Mouse (Mus musculus) urinary bladder, postnatal 10 days (tissue): ENCODE data around the gene Adamtsl3.

Experiments
- DNase-seq: peaks from one replicate; pipeline ENCODE4 v3.0.0; 2022; ENCODE audit warnings: low spot score

The Adamtsl3 gene

GRCm38 (mm10) chr7:82422561-82422960 is 87.1 kb downstream of the Adamtsl3 start:
- no peak for DNase-seq

DNA sequence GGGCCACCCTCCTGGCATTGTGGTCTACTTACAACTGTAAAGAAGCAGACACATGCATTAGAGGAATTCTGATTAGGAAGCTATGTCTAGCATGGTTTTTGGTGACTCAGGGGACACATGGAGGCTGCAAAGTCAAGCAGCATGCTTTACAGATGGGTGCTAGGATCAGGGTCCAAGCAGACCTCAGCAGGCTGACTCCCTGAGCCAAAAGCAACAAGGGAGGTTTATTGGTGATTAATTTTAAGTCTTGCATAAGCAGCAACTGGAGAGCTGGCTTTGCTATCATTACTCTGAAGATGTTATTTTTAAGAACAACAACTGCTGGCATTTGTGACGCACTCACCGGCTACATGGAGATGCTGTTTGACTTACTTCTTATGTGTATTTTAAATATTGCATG is 88.1 kb downstream of the Adamtsl3 start:
- DNase-seq: no peak

DNA sequence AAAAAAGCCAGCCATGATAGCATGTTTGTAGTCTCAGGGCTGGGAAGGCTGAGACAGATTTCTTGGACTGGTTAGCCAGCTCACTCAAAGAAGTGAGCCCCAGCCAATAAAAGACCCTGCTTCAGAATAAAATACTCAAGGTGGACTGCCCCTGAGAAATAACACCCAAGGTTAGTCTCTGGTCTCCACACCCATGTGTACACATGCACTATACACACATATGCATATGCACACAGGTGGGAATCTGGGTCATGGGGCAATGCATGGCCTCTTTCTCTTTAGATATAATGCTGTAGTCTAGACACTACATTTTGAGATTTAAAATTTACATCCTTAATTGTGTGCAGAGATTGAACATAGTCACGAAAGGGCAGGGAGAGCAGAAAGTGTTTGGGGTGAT is 88.8 kb downstream of the Adamtsl3 start:
- no peak for DNase-seq

DNA sequence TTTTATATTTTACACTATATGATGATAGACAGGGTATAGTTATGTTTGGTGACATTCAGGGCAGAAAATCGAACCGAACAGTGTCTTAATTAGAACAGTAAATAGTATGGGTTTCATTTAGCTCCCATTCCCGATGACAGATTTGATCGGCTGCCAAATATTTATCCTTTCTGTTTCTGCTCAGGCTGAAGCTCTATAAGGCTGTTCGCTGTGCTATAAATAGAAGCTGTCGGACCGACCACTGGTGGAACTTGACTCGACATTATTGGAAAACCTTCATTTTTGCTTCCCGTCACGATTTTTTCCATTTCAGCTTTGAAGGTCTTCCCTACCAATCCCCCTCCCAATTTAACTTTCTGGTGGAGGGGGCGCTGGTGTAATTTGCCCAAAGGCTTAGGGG is 89.9 kb downstream of the Adamtsl3 start:
- DNase-seq: no peak

DNA sequence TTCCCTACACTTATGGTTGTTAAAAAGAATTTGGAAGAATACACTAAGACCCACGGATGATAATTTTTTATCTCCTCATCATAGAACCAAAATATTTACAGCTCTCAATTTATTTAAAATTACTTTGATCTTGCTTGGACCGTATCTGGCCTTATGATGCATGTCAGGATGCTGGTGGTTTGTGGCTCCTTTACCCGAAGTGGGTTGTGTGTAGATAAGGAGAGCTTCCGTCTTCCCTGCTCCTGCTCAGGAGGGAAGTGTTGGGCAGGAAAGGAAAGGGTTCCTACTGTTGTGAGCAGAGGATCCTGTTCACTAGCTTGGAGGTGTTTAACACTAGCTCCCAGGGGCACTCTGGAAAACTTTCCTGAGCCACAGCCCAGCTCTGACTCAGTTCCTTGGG is 94.0 kb downstream of the Adamtsl3 start:
- no peak for DNase-seq

GRCm38 (mm10) chr7:82431572-82431971 is 96.1 kb downstream of the Adamtsl3 start:
- DNase-seq: no peak

DNA sequence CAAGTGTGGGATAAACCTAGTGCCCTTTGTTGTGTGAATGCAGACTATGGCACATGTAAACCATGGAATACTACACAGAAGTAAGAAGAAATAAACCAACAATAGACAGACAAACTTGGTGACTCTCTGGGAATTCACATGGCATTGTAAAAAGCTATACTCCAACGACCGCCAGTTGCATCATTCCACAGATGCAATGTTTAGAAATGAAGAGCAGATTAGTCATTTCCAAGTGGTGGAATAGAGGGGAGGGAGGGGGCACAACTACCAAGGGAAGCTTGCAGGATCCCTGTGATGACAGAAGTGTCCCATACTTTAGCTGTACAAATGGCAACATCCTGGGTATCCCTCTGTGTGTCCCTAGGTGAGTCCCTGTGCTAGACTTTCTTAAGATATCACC is 97.7 kb downstream of the Adamtsl3 start:
- no peak for DNase-seq

DNA sequence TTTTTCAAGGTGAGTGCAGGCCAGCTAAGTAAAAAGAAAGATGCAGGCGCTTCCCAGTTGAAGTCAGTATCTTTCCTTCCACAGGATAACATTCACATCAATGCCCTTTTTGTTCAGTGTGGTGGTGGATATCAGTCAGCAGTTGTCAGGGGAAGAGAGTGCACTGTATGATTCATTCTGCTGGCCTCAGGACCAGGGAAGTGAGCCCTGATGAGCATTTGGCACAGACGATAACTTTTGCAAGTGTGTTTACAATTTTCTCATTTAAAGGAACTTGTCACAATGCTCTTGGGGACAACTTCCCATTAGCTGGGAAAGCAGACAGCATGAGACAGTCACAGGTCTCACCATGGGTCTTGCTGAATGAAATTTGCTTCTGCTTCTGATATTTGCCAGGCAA is 122.9 kb downstream of the Adamtsl3 start:
- DNase-seq: no peak

DNA sequence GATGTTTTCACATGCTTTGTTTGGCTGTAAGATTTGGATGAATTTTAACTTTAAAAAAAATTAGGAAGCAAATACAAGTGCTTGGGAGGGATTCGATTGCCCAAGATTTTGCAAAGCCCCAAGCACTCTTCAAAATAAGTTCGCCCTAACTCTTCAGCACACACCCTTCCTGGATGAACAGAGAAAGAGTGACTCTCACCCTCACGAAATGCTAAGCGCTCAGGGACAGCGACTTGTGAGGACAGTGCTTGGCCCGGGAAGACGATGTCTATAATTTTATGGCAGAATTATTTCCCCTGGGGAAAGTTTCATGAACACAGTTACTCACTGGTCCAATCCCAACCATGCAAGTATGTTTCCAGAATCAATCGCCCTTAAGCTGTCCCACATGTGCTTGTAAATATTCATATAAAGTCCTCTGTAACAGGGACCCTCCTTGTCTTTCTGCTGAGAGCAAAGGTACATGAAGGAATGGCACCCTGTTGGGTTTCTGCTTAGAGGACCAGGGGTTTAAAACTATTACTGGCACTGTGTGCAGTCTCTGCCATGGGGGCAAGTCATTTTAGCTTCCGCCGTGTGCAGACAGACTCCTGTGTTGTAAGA is 127.5 kb downstream of the Adamtsl3 start:
- DNase-seq: no peak

DNA sequence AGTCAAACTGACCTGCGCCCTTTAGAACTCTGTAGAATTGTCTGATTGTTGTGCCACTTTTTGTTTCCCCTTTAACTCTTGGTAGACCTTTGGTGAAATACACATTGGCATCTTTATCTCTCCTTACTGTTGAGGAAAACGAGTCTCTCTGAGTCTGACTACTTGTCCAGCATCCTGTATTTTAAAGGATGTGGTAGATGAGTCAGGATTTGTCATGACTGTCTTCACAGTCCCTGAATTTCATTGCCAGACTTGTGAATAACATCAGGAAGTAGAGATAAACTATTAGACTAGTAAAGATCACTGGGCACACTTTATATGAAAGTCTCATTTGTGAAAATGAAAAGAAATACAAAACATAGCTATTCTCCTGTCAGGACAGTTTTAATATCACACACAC is 128.9 kb downstream of the Adamtsl3 start:
- DNase-seq: no peak

DNA sequence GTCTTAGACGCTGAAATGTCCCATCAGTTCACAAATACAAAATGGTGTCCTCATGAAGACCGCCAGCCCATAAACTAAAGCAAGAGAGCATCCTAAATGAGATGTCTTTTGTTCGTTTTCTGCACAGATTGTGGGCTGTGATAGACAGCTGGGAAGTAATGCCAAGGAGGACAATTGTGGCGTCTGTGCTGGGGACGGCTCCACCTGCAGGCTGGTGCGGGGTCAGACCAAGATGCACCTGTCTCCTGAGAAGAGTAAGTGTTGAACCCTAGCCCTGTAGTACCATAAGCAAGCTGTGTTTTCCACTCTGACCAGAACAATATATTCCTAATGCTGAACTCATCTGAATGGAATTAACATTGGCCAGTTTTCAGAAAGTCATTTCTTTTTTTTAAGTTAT is 129.9 kb downstream of the Adamtsl3 start:
- no peak for DNase-seq

DNA sequence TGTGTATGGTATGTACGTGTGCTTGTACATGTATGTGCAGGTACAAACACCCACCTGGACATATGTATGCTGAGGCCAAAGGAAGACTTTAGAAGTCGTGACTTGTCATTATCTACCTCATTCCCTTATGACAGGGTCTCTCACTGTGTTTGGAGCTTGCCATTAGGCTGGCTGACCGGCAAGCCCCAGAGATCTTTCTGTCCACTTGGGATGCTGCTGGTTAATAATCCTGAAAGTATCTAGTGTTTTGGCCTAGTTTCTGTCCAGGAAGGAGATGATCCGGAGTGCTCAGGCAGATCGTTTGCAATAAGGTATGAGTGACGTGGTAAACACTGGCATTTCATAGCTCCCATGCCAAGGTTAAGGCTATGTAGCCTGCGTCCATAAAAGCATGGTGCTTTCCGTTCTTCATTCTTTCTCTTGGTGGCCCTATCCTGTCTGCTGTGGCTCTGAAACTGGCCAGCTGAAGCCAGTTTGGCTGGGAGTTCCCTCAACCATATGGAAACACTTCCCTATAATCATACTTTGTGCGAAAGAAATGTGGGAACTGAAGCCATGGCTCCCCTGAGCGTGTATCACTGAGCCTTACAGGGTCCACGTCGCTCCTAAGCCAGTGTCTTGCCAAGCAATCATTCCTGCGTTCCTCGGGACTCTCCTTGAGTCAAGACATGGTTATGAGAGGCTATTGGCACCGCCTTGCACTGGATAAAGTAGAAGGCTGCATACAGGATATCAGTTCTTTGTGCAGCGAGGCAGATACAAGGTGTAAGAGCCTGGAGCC is 141.1 kb downstream of the Adamtsl3 start:
- DNase-seq: no peak

DNA sequence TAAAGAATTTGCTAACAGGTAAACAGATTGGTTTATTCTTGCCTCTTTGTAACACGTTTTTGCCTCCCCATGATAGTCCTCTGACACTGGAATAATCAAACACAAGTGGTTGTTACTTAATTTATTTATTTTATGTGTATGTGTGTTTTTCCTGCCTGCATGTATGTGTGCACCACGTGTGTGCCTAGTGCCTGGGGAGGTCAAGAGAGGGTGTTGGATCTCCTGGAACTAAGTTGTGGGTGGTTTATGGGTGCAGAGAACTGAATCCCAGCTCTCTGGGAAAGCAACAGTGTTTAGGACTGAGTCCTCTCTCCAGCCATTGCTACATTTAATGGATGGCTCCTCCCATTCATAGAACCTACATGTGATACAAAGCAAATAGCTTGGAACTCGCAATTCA is 143.0 kb downstream of the Adamtsl3 start:
- no peak for DNase-seq

- no peak for DNase-seq
Measured at GRCm38 (mm10) chr7:82478861-82479755, 143.6 kb downstream of the Adamtsl3 start.

DNA sequence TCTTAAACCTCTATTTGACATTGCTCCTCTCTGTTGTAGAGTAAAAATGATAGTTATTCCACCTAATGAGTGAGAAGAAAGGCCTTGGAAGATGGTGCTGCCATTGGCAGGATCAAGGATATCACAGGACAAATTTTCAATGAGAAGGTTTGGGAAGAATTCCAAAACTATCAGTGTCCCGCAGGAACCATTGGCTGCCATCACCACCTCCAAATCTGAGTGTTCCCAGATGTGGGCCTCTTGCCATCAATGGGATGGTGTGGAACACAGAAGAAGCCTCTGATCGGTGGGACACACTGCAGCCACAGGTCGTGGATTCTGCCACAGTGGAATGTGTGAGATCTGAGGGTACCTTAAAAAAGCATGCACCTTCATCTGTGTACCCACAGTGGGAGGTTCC is 147.9 kb downstream of the Adamtsl3 start:
- no peak for DNase-seq

DNA sequence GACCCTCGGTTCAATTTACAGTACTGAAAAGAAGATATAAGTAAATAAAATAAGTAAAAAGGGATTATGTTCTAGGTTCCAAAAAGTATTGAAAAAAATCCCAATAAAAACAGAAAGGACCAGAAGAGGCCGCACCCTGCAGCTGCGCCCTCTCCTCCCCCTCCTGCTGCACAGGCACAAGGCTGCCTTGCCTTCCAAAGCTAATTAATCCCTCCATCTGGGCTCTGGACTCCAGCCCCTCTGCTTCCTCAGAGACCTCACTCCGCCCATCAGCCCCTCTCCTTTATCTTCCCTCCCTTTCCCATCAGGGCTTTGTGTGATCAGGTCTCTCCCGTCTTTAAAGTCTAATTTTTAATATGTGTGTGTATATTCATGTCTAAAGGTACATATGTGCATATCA is 149.3 kb downstream of the Adamtsl3 start:
- no peak for DNase-seq

- no peak for DNase-seq
Measured at GRCm38 (mm10) chr7:82485344-82485954, 150.0 kb downstream of the Adamtsl3 start.

- DNase-seq: no peak
Measured at GRCm38 (mm10) chr7:82491018-82491417, 155.5 kb downstream of the Adamtsl3 start.

- no peak for DNase-seq
Measured at GRCm38 (mm10) chr7:82492881-82493280, 157.4 kb downstream of the Adamtsl3 start.

DNA sequence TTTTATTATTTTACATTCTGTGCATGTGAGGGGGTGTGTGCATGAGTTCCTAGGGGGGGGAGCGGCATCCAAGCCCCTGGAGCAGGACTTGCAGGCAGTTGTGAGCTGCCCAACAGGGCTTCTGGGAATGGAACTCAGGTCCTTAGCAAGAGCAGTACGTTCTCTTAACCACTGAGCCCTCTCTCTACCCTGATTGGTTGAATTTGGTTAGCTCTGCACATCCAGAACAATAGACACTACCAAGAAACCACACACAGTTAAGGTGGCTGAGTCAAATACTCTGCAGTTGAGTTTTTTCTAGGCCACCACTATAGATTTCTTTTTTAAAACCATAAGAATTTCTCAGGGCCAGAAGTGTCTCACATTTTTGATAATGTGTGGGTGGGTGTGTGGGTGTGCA is 158.7 kb downstream of the Adamtsl3 start:
- no peak for DNase-seq

DNA sequence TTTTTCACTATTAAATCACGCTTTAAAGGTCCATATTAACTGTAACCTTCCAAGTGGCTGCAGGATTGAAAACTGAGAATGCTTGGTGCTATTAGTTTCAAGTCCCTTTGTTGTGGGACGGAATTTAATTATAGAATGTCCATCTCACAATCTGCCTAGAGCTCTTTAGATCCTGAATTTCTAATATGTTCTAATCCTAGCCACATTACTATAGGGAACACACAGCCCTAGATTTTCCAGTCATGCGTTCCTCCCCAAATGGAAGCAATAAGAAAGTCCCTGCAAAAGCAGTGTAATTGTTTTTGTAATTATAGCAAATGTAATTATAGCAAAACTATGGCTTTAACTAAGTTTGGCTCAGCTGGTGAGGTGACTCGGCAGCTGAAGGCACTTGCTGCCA is 161.6 kb downstream of the Adamtsl3 start:
- no peak for DNase-seq

DNA sequence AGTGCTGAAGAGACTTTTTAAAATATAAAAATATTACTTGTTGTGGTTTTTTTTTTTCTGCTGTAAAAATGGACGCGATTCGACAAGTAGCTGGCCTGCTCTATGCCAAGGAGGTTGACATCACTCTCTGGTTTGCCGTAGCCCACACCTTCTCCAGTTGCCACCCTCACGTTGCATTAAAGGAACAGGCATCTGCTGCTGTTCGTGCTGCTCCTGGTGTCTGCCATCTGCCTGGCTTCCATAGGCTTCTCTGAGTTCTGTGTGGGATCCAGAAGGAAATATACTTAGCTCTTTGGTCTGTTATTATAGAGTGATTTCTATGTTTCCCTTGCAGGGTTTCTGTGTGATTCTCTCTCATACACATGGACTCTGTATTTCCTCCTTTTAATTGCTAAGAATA is 165.8 kb downstream of the Adamtsl3 start:
- no peak for DNase-seq

GRCm38 (mm10) chr7:82502511-82502910 is 167.0 kb downstream of the Adamtsl3 start:
- DNase-seq: no peak
